Mouse (Mus musculus): ENCODE measurements around the gene Stk24. TPM values are rescaled to one million over a fixed set of nuclear protein-coding genes. Genes with fewer than 3 reads are reported as not detected.

Stk24 gene
- polyA plus RNA-seq, 1 experiment = 7.8 TPM

- peak overlapping the region; percentile 13 for H3K4me3 ChIP-seq (replicated peaks)
- H3K9me3 ChIP-seq (ENCODE audit: control insufficient read depth, low read length) = peaks cover 5% of the 10 kb centered on the region
- no peaks in the 10 kb centered on the region for H3K27me3 ChIP-seq (ENCODE audit: control insufficient read depth)
- H3K36me3 ChIP-seq (ENCODE audit: control insufficient read depth) = peaks cover 83% of the 10 kb centered on the region
- peaks cover 99% of the 10 kb centered on the region for H3K4me1 ChIP-seq (ENCODE audit: control insufficient read depth)
- TF ChIP-seq GATA1 (IDR thresholded peaks at IDR 0.05; ENCODE audit: low read length) (no peak), TAL1 (IDR thresholded peaks at IDR 0.05; ENCODE audit: low read length) (no peak)
Observed at GRCm38 (mm10) chr14:121359015-121359414, 20.8 kb downstream of the Stk24 start.

DNA sequence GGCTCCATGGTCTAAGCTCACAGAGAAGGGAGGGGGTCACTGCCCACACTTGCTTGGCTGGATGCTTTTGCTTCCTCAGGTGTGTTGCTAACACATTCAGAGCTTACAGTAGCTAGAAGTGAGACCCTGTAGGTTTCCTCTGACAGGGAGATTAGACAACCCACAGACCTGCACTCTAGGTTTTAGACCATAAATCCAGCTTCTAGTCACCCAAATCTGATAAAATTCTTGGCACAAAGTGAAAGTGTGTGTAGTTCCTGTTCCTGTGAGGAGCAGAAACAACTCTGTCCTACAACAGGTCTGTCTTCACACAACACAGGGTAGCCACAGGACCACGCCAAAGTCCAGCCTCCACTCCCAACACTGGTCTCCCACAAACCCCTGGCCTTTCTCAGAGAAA lies 21.5 kb downstream of the Stk24 start:
- Histone ChIP-seq H3K4me3 (replicated peaks) (no peak overlapping the region), H3K27me3 (ENCODE audit: control insufficient read depth) (no peaks in the 10 kb centered on the region), H3K4me1 (ENCODE audit: control insufficient read depth) (peaks cover 99% of the 10 kb centered on the region), H3K36me3 (ENCODE audit: control insufficient read depth) (peaks cover 82% of the 10 kb centered on the region), H3K9me3 (ENCODE audit: control insufficient read depth, low read length) (0 out of 2 replicates have a peak, but pooled peaks cover 2% of the 10 kb centered on the region)
- TF ChIP-seq TAL1 (IDR thresholded peaks at IDR 0.05; ENCODE audit: low read length) (no peak), GATA1 (IDR thresholded peaks at IDR 0.05; ENCODE audit: low read length) (peak; percentile 52; the same call in 1 of the 2 replicates)

- Histone ChIP-seq H3K36me3 (ENCODE audit: control insufficient read depth) (peaks cover 75% of the 10 kb centered on the region), H3K4me3 (replicated peaks) (peak overlapping the region; percentile 45), H3K9me3 (ENCODE audit: control insufficient read depth, low read length) (0 out of 2 replicates have a peak, but pooled peaks cover 2% of the 10 kb centered on the region), H3K4me1 (ENCODE audit: control insufficient read depth) (peaks cover 99% of the 10 kb centered on the region), H3K27me3 (ENCODE audit: control insufficient read depth) (no peaks in the 10 kb centered on the region)
- TF ChIP-seq GATA1 (IDR thresholded peaks at IDR 0.05; ENCODE audit: low read length) = no peak
- no peak for TF ChIP-seq TAL1 (IDR thresholded peaks at IDR 0.05; ENCODE audit: low read length)
Observed at GRCm38 (mm10) chr14:121356336-121356862, 23.4 kb downstream of the Stk24 start.

DNA sequence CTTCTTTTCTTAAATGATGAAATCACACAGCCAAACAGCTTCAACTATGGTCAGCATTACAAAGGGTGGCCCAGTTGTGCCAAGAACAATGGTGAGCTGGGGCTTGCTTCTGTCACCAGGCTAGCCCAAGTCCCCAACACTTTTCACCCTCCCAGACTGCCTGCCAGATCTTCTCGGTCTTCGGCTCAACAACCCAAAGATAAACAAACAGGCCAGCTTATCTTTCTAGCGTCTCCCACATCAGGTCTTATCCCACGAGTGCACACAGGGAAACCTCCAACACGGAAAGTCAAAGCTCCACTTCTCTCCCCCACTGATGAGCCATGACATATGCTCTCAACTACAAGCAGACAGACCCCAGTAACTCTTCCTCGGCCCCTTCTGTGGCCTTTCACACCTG lies 24.1 kb downstream of the Stk24 start:
- TF ChIP-seq GATA1 (IDR thresholded peaks at IDR 0.05; ENCODE audit: low read length) (peak; percentile 89), TAL1 (IDR thresholded peaks at IDR 0.05; ENCODE audit: low read length) (peak; percentile 64)
- Histone ChIP-seq H3K4me3 (replicated peaks) (peak overlapping the region; percentile 44), H3K9me3 (ENCODE audit: control insufficient read depth, low read length) (0 out of 2 replicates have a peak, but pooled peaks cover 2% of the 10 kb centered on the region), H3K27me3 (ENCODE audit: control insufficient read depth) (no peaks in the 10 kb centered on the region), H3K4me1 (ENCODE audit: control insufficient read depth) (peaks cover 98% of the 10 kb centered on the region), H3K36me3 (ENCODE audit: control insufficient read depth) (peaks cover 72% of the 10 kb centered on the region)

- Histone ChIP-seq H3K27me3 (ENCODE audit: control insufficient read depth) (no peaks in the 10 kb centered on the region), H3K9me3 (ENCODE audit: control insufficient read depth, low read length) (0 out of 2 replicates have a peak, but pooled peaks cover 2% of the 10 kb centered on the region), H3K36me3 (ENCODE audit: control insufficient read depth) (peaks cover 69% of the 10 kb centered on the region), H3K4me1 (ENCODE audit: control insufficient read depth) (peaks cover 93% of the 10 kb centered on the region), H3K4me3 (replicated peaks) (no peak overlapping the region)
- TF ChIP-seq TAL1 (IDR thresholded peaks at IDR 0.05; ENCODE audit: low read length) = no peak
- TF ChIP-seq GATA1 (IDR thresholded peaks at IDR 0.05; ENCODE audit: low read length) = no peak
Observed at GRCm38 (mm10) chr14:121353648-121354377, 26.0 kb downstream of the Stk24 start.

DNA sequence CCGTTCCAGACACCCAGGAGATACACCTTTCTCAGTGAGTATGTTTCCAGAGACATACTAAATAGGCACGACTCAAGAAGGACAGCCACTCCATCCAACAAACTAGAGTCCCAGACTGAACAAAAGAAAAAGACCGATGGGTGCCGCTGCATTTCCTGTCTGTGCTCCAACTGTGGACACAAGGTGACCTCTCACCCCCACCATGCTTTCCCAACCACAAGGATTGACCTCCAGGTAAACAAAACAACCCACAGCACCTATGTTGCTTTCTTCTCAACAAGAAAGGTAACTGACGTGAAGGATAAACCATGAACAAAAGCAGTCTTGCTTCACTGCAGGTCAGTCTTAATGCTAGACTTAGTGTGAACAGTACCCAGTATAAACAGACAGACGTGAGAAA lies 27.1 kb downstream of the Stk24 start:
- TF ChIP-seq GATA1 (IDR thresholded peaks at IDR 0.05; ENCODE audit: low read length) = no peak
- TF ChIP-seq TAL1 (IDR thresholded peaks at IDR 0.05; ENCODE audit: low read length) = no peak
- H3K4me3 ChIP-seq (replicated peaks) = no peak overlapping the region
- H3K4me1 ChIP-seq (ENCODE audit: control insufficient read depth) = peaks cover 93% of the 10 kb centered on the region
- peaks cover 72% of the 10 kb centered on the region for H3K36me3 ChIP-seq (ENCODE audit: control insufficient read depth)
- 0 out of 2 replicates have a peak, but pooled peaks cover 2% of the 10 kb centered on the region for H3K9me3 ChIP-seq (ENCODE audit: control insufficient read depth, low read length)
- no peaks in the 10 kb centered on the region for H3K27me3 ChIP-seq (ENCODE audit: control insufficient read depth)

DNA sequence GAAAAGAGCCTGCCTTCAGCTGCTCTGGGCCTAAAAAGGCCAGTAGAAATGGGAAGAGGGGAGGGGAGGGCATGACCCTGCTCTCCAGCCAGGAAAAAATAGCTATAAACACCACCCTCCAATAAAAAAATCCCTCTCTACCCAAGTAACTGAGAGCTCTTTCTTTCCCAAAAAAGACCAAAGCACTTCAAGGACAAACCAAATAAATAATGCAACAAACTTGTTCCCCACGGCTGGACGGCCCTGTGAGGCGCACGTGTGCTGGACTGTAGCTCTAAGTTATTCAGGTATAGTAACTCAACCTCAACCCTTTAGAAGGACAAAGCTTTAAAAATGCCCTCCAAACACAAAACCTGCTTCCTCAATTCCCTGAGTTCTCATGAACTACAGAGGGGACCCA lies 28.1 kb downstream of the Stk24 start:
- Histone ChIP-seq H3K9me3 (ENCODE audit: control insufficient read depth, low read length) (0 out of 2 replicates have a peak, but pooled peaks cover 2% of the 10 kb centered on the region), H3K4me3 (replicated peaks) (peak overlapping the region; percentile 15), H3K4me1 (ENCODE audit: control insufficient read depth) (peaks cover 93% of the 10 kb centered on the region), H3K27me3 (ENCODE audit: control insufficient read depth) (no peaks in the 10 kb centered on the region), H3K36me3 (ENCODE audit: control insufficient read depth) (peaks cover 74% of the 10 kb centered on the region)
- no peak for TF ChIP-seq GATA1 (IDR thresholded peaks at IDR 0.05; ENCODE audit: low read length)
- no peak for TF ChIP-seq TAL1 (IDR thresholded peaks at IDR 0.05; ENCODE audit: low read length)

- H3K4me1 ChIP-seq (ENCODE audit: control insufficient read depth) = peaks cover 93% of the 10 kb centered on the region
- TF ChIP-seq TAL1 (IDR thresholded peaks at IDR 0.05; ENCODE audit: low read length) (no peak), GATA1 (IDR thresholded peaks at IDR 0.05; ENCODE audit: low read length) (no peak)
- H3K36me3 ChIP-seq (ENCODE audit: control insufficient read depth) = peaks cover 77% of the 10 kb centered on the region
Observed at GRCm38 (mm10) chr14:121350011-121350410, 29.8 kb downstream of the Stk24 start.

GRCm38 (mm10) chr14:121349291-121349690 lies 30.5 kb downstream of the Stk24 start:
- Histone ChIP-seq H3K36me3 (ENCODE audit: control insufficient read depth) (peaks cover 74% of the 10 kb centered on the region), H3K4me1 (ENCODE audit: control insufficient read depth) (peaks cover 89% of the 10 kb centered on the region), H3K9me3 (ENCODE audit: control insufficient read depth, low read length) (no peaks in the 10 kb centered on the region), H3K27me3 (ENCODE audit: control insufficient read depth) (no peaks in the 10 kb centered on the region), H3K4me3 (replicated peaks) (no peak overlapping the region)
- TF ChIP-seq TAL1 (IDR thresholded peaks at IDR 0.05; ENCODE audit: low read length) = no peak
- no peak for TF ChIP-seq GATA1 (IDR thresholded peaks at IDR 0.05; ENCODE audit: low read length)

More at GRCm38 (mm10) chr14:121350011-121350410, 29.8 kb downstream of the Stk24 start:
- H3K27me3 ChIP-seq (ENCODE audit: control insufficient read depth) = no peaks in the 10 kb centered on the region
- H3K9me3 ChIP-seq (ENCODE audit: control insufficient read depth, low read length) = no peaks in the 10 kb centered on the region
- no peak overlapping the region for H3K4me3 ChIP-seq (replicated peaks)
